Mouse (Mus musculus) G1E (cell line): Measurements from ENCODE around the gene Magi2.

Source experiments
- CTCF ChIP-seq: IDR thresholded peaks from 2 replicates; pipeline ENCODE4 v1.5.1; 2012; ENCODE audit warnings: low read depth, low read length, inconsistent platforms, mixed read lengths
- GATA1 ChIP-seq: IDR thresholded peaks from 2 replicates; pipeline ENCODE4 v1.6.1; 2012; ENCODE audit warnings: borderline replicate concordance, low read length, inconsistent platforms, mixed read lengths
- TAL1 ChIP-seq: conservative IDR thresholded peaks from 2 replicates; pipeline ENCODE4 v1.6.1; 2012; ENCODE audit warnings: low read depth, low read length, inconsistent platforms, mixed read lengths

GRCm38 (mm10) chr5:19981518-19981917 is 754.7 kb downstream of the Magi2 start:
- TF ChIP-seq CTCF: no peak
- no peak for TF ChIP-seq TAL1
- TF ChIP-seq GATA1: no peak
